Mouse (Mus musculus): ENCODE data around the gene Gpr25.

DNA sequence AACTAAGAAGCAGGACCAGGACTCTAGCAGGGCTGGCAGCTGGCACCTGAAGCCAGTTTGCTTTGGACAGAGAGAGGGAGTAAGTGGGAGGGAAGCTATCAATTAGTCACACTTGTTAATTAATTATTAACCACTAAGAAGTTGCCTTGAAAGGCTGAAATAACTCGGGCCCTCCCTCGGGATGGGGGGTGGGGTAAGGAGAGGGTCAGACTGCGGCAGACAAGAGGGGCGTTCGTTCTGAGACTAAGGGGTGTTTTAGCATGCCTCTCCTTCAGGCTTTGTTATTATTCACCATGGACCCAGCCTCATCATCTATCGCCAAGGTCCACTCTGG, 31.7 kb downstream of the Gpr25 start:
- TF ChIP-seq ELF1 (IDR thresholded peaks at IDR 0.05; ENCODE audit: low read depth, low read length): no peak
- TF ChIP-seq MXI1 (IDR thresholded peaks at IDR 0.05; ENCODE audit: low read depth, low read length): no peak
- TF ChIP-seq MAX (IDR thresholded peaks at IDR 0.05; ENCODE audit: low read length): no peak
- TF ChIP-seq ZC3H11A (IDR thresholded peaks at IDR 0.05; ENCODE audit: low read depth, low read length): no peak
- no peak for TF ChIP-seq SIN3A (IDR thresholded peaks at IDR 0.05; ENCODE audit: low read length)
- no peak for TF ChIP-seq IRF4 (IDR thresholded peaks at IDR 0.05; ENCODE audit: low read depth, low read length)
- TF ChIP-seq TBP (conservative IDR thresholded peaks at IDR 0.05; ENCODE audit: low read depth, low read length): no peak
- TF ChIP-seq POLR2AphosphoS2 (IDR thresholded peaks at IDR 0.05; ENCODE audit: low read depth, low read length): no peak
